Mouse (Mus musculus) small intestine, adult 2 months (tissue): ENCODE measurements around the gene Fyn. TPM values are rescaled to one million over a fixed set of nuclear protein-coding genes. Genes with fewer than 3 reads are reported as not detected.

Experiments used
- H3K27ac ChIP-seq: fragments of 200-500 bp; 2 replicates; pipeline ENCODE4 v1.5.1; 2012; ENCODE audit warnings: low read depth, low read length, control low read depth, inconsistent platforms; ENCODE audit not compliant: insufficient read depth
- H3K27me3 ChIP-seq: fragments of 200-500 bp; 2 replicates; pipeline ENCODE4 v1.6.1; 2012; ENCODE audit warnings: mild to moderate bottlenecking, moderate library complexity, low read length, inconsistent platforms; ENCODE audit not compliant: control insufficient read depth, insufficient read depth
- H3K36me3 ChIP-seq: fragments of 200-500 bp; 2 replicates; pipeline ENCODE4 v1.6.1; 2012; ENCODE audit warnings: mild to moderate bottlenecking, low read length, control low read depth, inconsistent platforms; ENCODE audit not compliant: control insufficient read depth, insufficient read depth
- H3K4me1 ChIP-seq: fragments of 200-500 bp; 2 replicates; pipeline ENCODE4 v1.6.1; 2012; ENCODE audit warnings: low read length, inconsistent platforms, mixed read lengths; ENCODE audit not compliant: control insufficient read depth, insufficient read depth, insufficient read length
- H3K4me3 ChIP-seq: fragments of 200-500 bp; 2 replicates; pipeline ENCODE4 v1.5.1; 2012; ENCODE audit warnings: low read depth, mild to moderate bottlenecking, control low read depth, inconsistent platforms, low read length, moderate library complexity
- CTCF ChIP-seq: fragments of 200-500 bp; IDR thresholded peaks from 2 replicates; pipeline ENCODE4 v1.5.1; 2012; ENCODE audit warnings: low read depth, mild to moderate bottlenecking, control low read depth, inconsistent platforms, low read length, moderate library complexity, mixed read lengths; ENCODE audit not compliant: insufficient replicate concordance, insufficient read length; ENCODE audit errors: extremely low read depth
- POLR2A ChIP-seq: fragments of 200-500 bp; IDR thresholded peaks from 2 replicates; pipeline ENCODE4 v1.6.1; 2012; ENCODE audit warnings: low read depth, mild to moderate bottlenecking, control low read depth, inconsistent platforms, low read length, moderate library complexity
- WGBS: fragments of 180-500 bp; shearing (Covaris S2); methylation state at CpG from one replicate; pipeline ENCODE4 v1.1.7; 2018; 5-methylcytosine and 5-hydroxymethylcytosine counted together
- polyA plus RNA-seq: library from polyadenylated mRNA; depleted of rRNA; stranded (reverse); fragments of >200 nt; gene quantifications from 2 replicates; pipeline ENCODE4 v1.2.3, GENCODE M21; 2012

The Fyn gene
- polyA plus RNA-seq, 1 experiment = 7.3 TPM

DNA sequence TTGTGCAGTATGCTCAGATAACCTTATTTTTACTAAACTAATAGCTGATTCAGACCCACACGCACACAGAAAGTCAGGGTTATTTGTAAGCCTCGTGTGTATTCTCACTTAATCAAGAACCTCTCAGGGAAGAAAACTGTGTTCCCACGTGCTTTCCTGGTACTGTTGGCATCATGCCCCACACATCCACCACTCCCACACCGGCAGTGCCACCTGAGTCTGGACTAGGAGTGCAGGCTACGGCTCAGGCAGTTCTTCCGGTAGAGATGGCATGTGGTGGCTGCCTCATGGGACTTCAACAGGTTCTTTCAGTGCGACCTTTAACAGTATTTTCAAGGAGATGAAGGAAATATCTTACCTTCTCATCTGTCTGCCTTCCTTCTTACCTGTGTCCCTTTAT, 104.3 kb downstream of the Fyn start:
- Histone ChIP-seq H3K27me3 (no peaks in the 10 kb centered on the region), H3K4me3 (no peak overlapping the region), H3K4me1 (peaks cover 9% of the 10 kb centered on the region), H3K27ac (no peak overlapping the region), H3K36me3 (no peaks in the 10 kb centered on the region)
- no peak for TF ChIP-seq POLR2A
- TF ChIP-seq CTCF = no peak
- 35% methylated on average over 7 of the region's 7 CpGs for WGBS

DNA sequence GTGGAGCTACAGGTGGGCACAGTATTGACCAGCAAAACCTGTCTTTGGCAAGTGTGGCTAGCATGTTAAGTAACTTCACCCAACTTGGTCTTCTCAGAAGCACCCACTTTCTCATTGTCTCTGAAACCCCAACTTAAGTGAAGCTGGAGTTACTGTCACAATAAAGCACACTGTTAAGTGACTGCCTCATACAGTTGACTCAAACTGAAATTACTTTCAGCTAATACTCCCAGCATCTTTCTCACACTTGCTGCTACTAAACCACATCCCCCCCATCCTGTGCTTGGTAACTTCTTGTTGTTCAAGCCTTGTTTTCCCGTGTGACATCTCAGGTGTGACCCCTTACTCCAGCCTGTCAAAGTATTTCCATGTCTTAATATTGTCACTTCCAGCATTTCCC, 110.7 kb downstream of the Fyn start:
- Histone ChIP-seq H3K36me3 (no peaks in the 10 kb centered on the region), H3K27ac (peak overlapping the region; percentile 21; the same call in 1 of the 2 replicates), H3K27me3 (no peaks in the 10 kb centered on the region), H3K4me3 (no peak overlapping the region), H3K4me1 (no peaks in the 10 kb centered on the region)
- 80% methylated on average over 1 of the region's 1 CpGs for WGBS
- TF ChIP-seq CTCF (no peak), POLR2A (no peak)

DNA sequence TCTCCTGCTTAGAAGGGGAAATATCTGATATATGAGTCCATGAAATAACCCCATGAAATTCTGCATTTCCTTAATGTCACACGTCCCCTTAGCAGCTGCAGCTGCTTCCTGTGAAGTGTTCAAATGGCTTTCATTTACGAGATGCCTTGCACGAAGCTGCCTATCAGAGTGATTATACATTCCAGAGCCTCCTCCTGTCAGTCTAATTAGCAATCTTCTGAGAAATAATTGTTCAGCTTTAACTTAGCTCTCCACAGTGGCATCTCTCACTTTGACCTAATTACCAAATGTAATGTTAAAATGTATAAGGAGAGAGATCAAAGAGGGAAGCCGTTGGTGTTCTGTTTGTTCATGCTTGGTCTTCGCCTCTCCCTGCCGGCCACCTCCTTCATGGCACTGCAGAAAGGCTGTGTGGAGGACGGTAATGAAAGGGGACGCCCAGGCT, 115.7 kb downstream of the Fyn start:
- H3K4me1 ChIP-seq = 0 out of 2 replicates have a peak, but pooled peaks cover 4% of the 10 kb centered on the region
- no peak overlapping the region for H3K4me3 ChIP-seq
- WGBS = 51% methylated on average over 8 of the region's 8 CpGs
- TF ChIP-seq CTCF (no peak), POLR2A (no peak)
- H3K27me3 ChIP-seq = no peaks in the 10 kb centered on the region
- H3K27ac ChIP-seq = no peak overlapping the region
- no peaks in the 10 kb centered on the region for H3K36me3 ChIP-seq

DNA sequence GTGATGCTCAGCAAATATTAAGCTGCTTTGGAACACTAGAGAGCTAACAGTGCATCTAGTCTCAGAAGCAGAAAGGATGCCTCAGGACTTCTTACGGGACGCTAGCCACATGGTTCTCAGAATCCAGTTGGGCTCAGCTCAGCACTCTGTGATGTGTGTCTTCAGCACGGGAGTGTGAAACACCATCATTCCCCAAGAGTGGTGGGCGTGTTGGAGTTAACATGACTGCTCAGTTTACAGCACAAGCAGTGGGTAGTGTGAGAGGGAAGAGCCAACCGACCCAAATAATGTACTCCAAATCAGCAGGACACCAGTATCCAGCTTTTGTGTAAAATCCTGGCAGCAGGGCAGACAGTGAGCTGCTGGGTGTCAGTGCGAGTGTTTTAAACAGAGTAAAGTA, 116.2 kb downstream of the Fyn start:
- Histone ChIP-seq H3K4me1 (0 out of 2 replicates have a peak, but pooled peaks cover 4% of the 10 kb centered on the region), H3K27ac (no peak overlapping the region), H3K27me3 (no peaks in the 10 kb centered on the region), H3K36me3 (no peaks in the 10 kb centered on the region), H3K4me3 (no peak overlapping the region)
- WGBS = 78% methylated on average over 6 of the region's 6 CpGs
- TF ChIP-seq POLR2A (no peak), CTCF (no peak)

DNA sequence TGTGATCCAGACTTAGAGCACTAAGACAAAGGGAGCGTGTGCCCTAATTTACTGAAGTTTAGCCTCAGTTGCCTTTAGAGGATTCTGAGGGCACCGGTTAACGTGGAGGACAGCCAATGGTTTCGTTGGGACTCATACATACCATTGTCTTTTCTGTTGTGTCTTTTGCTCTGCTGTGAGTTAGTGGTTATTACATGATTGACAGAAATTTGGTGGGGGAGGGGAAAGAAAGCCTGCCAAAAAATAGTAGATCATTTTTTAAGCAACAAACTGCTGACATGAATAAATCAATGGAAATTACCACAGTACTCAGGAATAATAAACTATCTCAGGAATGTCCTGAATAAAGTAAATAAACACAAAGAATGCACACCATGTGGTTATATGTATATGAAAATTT, 117.3 kb downstream of the Fyn start:
- TF ChIP-seq CTCF (no peak), POLR2A (no peak)
- H3K36me3 ChIP-seq = no peaks in the 10 kb centered on the region
- 0 out of 2 replicates have a peak, but pooled peaks cover 4% of the 10 kb centered on the region for H3K4me1 ChIP-seq
- H3K4me3 ChIP-seq = no peak overlapping the region
- WGBS = 90% methylated on average over 4 of the region's 4 CpGs
- H3K27ac ChIP-seq = no peak overlapping the region
- no peaks in the 10 kb centered on the region for H3K27me3 ChIP-seq

DNA sequence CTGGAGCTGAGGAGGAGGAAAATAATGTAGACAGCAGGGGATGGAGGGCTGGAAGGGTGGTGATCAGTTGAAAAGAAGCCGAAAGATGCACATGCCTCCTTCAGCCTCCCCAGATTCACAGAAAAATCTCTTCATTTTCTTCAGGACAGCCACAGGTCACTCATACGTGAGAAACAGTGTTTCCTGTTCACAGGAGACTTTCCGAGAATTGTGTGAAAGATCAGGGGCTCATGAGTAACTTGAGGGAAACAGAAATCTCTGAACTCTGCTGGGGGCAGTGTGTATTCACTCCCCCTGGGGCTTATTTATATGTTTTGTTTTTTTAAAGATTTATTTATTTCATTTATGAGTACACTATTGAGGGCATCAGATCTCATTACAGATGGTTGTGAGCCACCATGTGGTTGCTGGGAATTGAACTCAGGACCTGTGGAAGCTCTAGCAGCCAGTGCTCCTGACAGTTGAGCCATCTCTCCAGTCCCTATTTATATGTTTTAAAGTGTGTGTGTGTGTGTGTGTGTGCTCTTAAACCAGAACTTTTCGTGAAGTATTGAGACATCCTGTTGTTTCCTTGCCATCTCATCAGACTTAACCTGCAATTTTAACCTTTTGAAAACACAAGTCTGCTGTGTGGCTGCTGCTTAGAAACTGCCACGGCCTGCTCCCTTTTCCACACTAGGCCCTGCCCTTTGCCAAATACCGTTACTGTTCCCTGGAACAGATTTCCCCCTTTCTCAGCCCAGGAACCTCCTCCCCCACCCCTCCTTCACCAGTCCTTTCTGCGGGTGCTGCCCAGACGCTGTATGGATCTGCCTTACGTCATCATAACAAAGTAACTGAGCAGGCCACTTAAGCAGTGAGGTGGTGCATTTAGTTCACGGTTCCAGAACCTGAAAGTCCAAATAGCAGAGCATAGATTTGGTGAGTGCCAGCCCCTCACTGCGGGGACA, 118.1 kb downstream of the Fyn start:
- Histone ChIP-seq H3K4me3 (no peak overlapping the region), H3K4me1 (0 out of 2 replicates have a peak, but pooled peaks cover 4% of the 10 kb centered on the region), H3K27ac (no peak overlapping the region), H3K27me3 (no peaks in the 10 kb centered on the region), H3K36me3 (no peaks in the 10 kb centered on the region)
- no peak for TF ChIP-seq POLR2A
- no peak for TF ChIP-seq CTCF
- WGBS = 72% methylated on average over 11 of the region's 11 CpGs

DNA sequence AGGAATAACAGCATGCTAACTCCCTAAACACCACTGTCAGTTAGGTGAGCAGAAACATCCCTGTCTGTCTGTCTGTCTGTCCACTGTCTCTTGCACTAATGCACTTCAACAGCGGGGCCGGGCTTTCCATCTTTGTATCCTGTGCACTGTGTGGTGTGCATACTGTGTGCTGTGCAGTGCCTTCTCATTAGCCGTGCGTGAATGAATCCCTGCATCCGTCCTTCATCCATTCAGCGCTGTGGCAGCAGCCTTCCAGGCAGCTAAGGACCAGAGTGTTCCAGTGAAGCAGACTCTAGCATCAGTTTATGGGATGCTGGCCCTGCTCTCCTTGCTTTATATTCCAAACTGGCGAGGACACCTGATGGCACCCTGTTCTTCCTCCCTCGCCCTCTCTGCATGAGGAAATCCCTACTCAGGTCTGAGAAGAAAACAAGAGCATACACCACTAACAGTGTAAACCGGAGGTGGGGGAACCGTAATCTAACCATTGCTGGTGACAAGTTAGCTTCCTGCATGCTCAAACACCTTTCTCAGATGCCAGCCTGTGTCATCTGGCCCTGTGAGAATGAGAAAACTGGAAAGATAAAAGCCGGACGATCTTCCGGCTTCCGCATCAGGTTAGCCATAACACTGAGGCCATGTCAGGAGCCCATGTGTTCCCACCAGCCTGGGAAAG, 119.2 kb downstream of the Fyn start:
- Histone ChIP-seq H3K27me3 (no peaks in the 10 kb centered on the region), H3K36me3 (no peaks in the 10 kb centered on the region), H3K27ac (no peak overlapping the region), H3K4me3 (no peak overlapping the region), H3K4me1 (0 out of 2 replicates have a peak, but pooled peaks cover 4% of the 10 kb centered on the region)
- 85% methylated on average over 14 of the region's 14 CpGs for WGBS
- TF ChIP-seq CTCF (no peak), POLR2A (no peak)
